8 mouse cellular contexts compared by ENCODE assay signal in the genomic region with DNA sequence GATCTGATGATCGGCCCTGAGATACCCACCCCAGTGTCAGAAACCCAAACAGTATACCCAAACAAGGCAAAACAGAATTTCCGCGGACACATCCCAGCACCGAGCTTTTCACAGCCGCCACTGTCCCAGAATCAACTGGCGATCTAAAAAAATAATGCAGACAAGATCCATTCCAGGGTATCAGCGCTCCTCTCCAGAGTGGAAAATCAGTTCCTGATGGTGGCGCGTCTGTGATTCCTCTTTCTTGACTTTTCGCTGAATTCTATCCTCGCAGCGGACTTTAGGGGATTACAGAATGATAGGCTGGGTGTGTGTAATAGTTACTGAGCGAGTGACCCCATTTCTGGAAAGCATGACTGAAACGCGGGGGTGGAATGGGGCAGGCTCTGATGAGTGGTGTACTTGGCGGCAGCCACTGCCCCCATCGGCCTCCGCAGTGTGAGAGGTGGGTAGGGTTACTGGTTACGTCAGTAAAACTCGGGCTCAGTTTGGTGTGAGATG. TPM values are rescaled to one million over a fixed set of nuclear protein-coding genes. Genes with fewer than 3 reads are reported as not detected.
DNase-seq lines count a peak whose midpoint lies in the region; ATAC-seq and TF ChIP-seq lines count a peak whose summit lies in the region.

No protein-coding gene starts in this region.

- 16% methylated on average over 20 of the region's 20 CpGs for WGBS in intestine, embryonic 16.5 days
- 26% methylated on average over 20 of the region's 20 CpGs for WGBS in limb, embryonic 14.5 days
- WGBS in midbrain, embryonic 13.5 days, result 21% methylated on average over 20 of the region's 20 CpGs

- H3K36me3 ChIP-seq in intestine, embryonic 16.5 days (ENCODE audit: control insufficient read depth, insufficient read depth, low read length), result no peaks in the 10 kb centered on the region
- no peaks in the 10 kb centered on the region for H3K36me3 ChIP-seq in limb, embryonic 14.5 days (ENCODE audit: control insufficient read depth, insufficient read depth, low read length)
- no peaks in the 10 kb centered on the region for H3K36me3 ChIP-seq in midbrain, embryonic 13.5 days

- DNase-seq in urinary bladder, adult 18-20 months (ENCODE audit: low spot score in 2 of 2), result peak; percentile 5 to 22
- no peak for DNase-seq in urinary bladder, postnatal 10 days (ENCODE audit: low spot score)
- peak; percentile 45 for DNase-seq in embryo, embryonic 9.5 days (ENCODE audit: extremely low spot score)
- peak; percentile 96 for DNase-seq in heart, adult 11 months
- peak; percentile 21 for DNase-seq in limb, embryonic 14.5 days (ENCODE audit: low spot score)
- peak; percentile 10 to 33 for DNase-seq in spleen, postnatal 10 days (ENCODE audit: low spot score in 2 of 2)

- no peaks in the 10 kb centered on the region for H3K4me1 ChIP-seq in intestine, embryonic 16.5 days (ENCODE audit: control insufficient read depth, insufficient read depth, low read length)
- no peaks in the 10 kb centered on the region for H3K4me1 ChIP-seq in limb, embryonic 14.5 days (ENCODE audit: control insufficient read depth, insufficient read depth, low read length)
- no peaks in the 10 kb centered on the region for H3K4me1 ChIP-seq in midbrain, embryonic 13.5 days (replicated peaks)

- H3K4me3 ChIP-seq in intestine, embryonic 16.5 days (ENCODE audit: low read length), result peak overlapping the region; percentile 67
- H3K4me3 ChIP-seq in limb, embryonic 14.5 days (replicated peaks; ENCODE audit: low read length), result peak overlapping the region; percentile 56
- H3K4me3 ChIP-seq in midbrain, embryonic 13.5 days (replicated peaks), result peak overlapping the region; percentile 70

- H3K27ac ChIP-seq in intestine, embryonic 16.5 days (ENCODE audit: low read length), result peak overlapping the region; percentile 37
- H3K27ac ChIP-seq in limb, embryonic 14.5 days (replicated peaks; ENCODE audit: low read depth, low read length), result no peak overlapping the region
- H3K27ac ChIP-seq in midbrain, embryonic 13.5 days, result 0 out of 2 replicates have a peak overlapping the region, but pooled peaks have one; percentile 9

- TF ChIP-seq POLR2A in limb, embryonic 14.5 days (IDR thresholded peaks at IDR 0.05; ENCODE audit: borderline replicate concordance, extremely low read depth, insufficient read depth, insufficient read length), result no peak

- peak overlapping the region; percentile 76 for H3K9ac ChIP-seq in intestine, embryonic 16.5 days (ENCODE audit: low read depth, low read length)
- peak overlapping the region; percentile 67 for H3K9ac ChIP-seq in limb, embryonic 14.5 days (ENCODE audit: low read depth, low read length, severe bottlenecking)
- H3K9ac ChIP-seq in midbrain, embryonic 13.5 days (replicated peaks), result peak overlapping the region; percentile 76

- peak overlapping the region; percentile 53 for H3K4me2 ChIP-seq in intestine, embryonic 16.5 days (ENCODE audit: low read depth, low read length)
- H3K4me2 ChIP-seq in limb, embryonic 14.5 days (replicated peaks; ENCODE audit: low read depth, low read length, severe bottlenecking), result peak overlapping the region; percentile 41
- H3K4me2 ChIP-seq in midbrain, embryonic 13.5 days (replicated peaks), result peak overlapping the region; percentile 66

- ATAC-seq in intestine, embryonic 16.5 days, result no peak
- ATAC-seq in limb, embryonic 14.5 days (ENCODE audit: low FRiP score, low read depth), result no peak
- ATAC-seq in midbrain, embryonic 13.5 days, result no peak

- no peaks in the 10 kb centered on the region for H3K27me3 ChIP-seq in intestine, embryonic 16.5 days (replicated peaks; ENCODE audit: control insufficient read depth, insufficient read depth, low read length)
- 0 out of 2 replicates have a peak, but pooled peaks cover 4% of the 10 kb centered on the region for H3K27me3 ChIP-seq in limb, embryonic 14.5 days (ENCODE audit: control insufficient read depth, insufficient read depth, low read length)
- no peaks in the 10 kb centered on the region for H3K27me3 ChIP-seq in midbrain, embryonic 13.5 days

- H3K9me3 ChIP-seq in intestine, embryonic 16.5 days (ENCODE audit: control insufficient read depth, low read length), result no peaks in the 10 kb centered on the region
- no peaks in the 10 kb centered on the region for H3K9me3 ChIP-seq in limb, embryonic 14.5 days (ENCODE audit: control insufficient read depth, low read length)
- no peaks in the 10 kb centered on the region for H3K9me3 ChIP-seq in midbrain, embryonic 13.5 days

RNA-seq across cellular contexts. Expression of a gene that starts 46.9 kb away (rescaled TPM):
- 3.3 and 3.9 TPM in 2 replicates for polyA plus RNA-seq in intestine, embryonic 16.5 days (2015; fragmentation: Nextera tagmentation; extraction: Ambion mirVana)
- polyA plus RNA-seq in limb, embryonic 14.5 days (2012; rRNA removed), result 20.5 TPM in 2 replicates
- 6.8 and 6.9 TPM in 2 replicates for polyA plus RNA-seq in limb, embryonic 14.5 days (2014; fragmentation: Nextera tagmentation; extraction: Ambion mirVana)
- 3.4 and 4.4 TPM in 2 replicates for polyA plus RNA-seq in midbrain, embryonic 13.5 days (2015; fragmentation: Nextera tagmentation; extraction: Ambion mirVana)
